ENCODE assay signal across 26 mouse cellular contexts in the genomic region with DNA sequence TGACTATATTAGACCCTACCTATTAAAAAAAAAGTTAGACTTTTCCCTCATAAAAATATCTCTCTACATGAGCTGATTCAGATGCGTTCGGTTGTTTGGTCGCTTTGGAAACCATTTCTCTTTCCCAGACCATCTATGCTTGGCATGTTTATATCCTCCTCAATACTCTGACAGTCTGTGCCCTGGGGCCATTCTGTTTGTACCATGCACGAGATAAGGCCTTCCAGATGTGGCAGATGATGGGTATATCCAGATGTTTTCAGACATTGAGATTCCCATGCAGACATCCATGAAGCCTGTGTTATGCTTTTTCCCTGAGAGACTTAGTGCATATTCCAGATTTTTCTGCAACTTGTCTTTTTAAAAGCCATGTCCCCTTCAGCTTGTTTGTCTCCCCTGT.
A peak's percentile ranks its signal among the peaks of the same experiment; 100 is the strongest.
DNase-seq lines count a peak whose midpoint lies in the region; ATAC-seq lines count a peak whose summit lies in the region.
"Had no signal": no experiment of that assay in that cellular context is flagged by ENCODE, and none has a peak within 500 bp of the region (broad histone marks: within the 10 kb centered on the region; RNA-seq: fewer than 3 reads in every experiment).

No protein-coding gene starts in this region.

- no peaks in the 10 kb centered on the region for H3K36me3 ChIP-seq in embryonic facial prominence, embryonic 14.5 days (ENCODE audit: control insufficient read depth, insufficient read depth, low read length)
- H3K36me3 ChIP-seq: embryonic facial prominence, embryonic 13.5 days; forebrain, embryonic 15.5 days; G1E had no signal

- no peak overlapping the region for H3K9ac ChIP-seq in embryonic facial prominence, embryonic 14.5 days (ENCODE audit: low read depth, low read length)
- H3K9ac ChIP-seq: embryonic facial prominence, embryonic 13.5 days; forebrain, embryonic 13.5 days; forebrain, embryonic 15.5 days; forebrain, postnatal 0 days had no signal

- no peaks in the 10 kb centered on the region for H3K4me1 ChIP-seq in embryonic facial prominence, embryonic 14.5 days (ENCODE audit: control insufficient read depth, insufficient read depth, low read length)
- H3K4me1 ChIP-seq: forebrain, embryonic 15.5 days had no signal

- ATAC-seq in embryonic facial prominence, embryonic 14.5 days (ENCODE audit: low read depth), result no peak
- ATAC-seq: activated CD4-positive, CD25-positive, alpha-beta regulatory T cell, adult 4 months; CD4-positive, CD25-positive, alpha-beta regulatory T cell, adult 4 months; forebrain, embryonic 13.5 days; forebrain, embryonic 15.5 days; forebrain, postnatal 0 days; Patski had no signal

- H3K4me3 ChIP-seq in embryonic facial prominence, embryonic 14.5 days (ENCODE audit: low read depth, low read length), result no peak overlapping the region
- H3K4me3 ChIP-seq: embryonic facial prominence, embryonic 13.5 days; forebrain, embryonic 13.5 days; forebrain, embryonic 15.5 days had no signal

- WGBS in embryonic facial prominence, embryonic 14.5 days, result 51% methylated on average over 4 of the region's 4 CpGs

- H3K27ac ChIP-seq in embryonic facial prominence, embryonic 14.5 days (replicated peaks; ENCODE audit: low read depth, low read length), result no peak overlapping the region
- H3K27ac ChIP-seq: embryonic facial prominence, embryonic 13.5 days; forebrain, embryonic 13.5 days; forebrain, embryonic 15.5 days had no signal

- H3K4me2 ChIP-seq in embryonic facial prominence, embryonic 14.5 days (ENCODE audit: low read depth, low read length), result no peak overlapping the region
- H3K4me2 ChIP-seq: embryonic facial prominence, embryonic 13.5 days; forebrain, embryonic 13.5 days; forebrain, embryonic 15.5 days had no signal

- peak; percentile 3 for DNase-seq in embryo, embryonic 10.5 days (ENCODE audit: low spot score)
- DNase-seq in embryo, embryonic 10 days (ENCODE audit: low spot score), result no peak
- DNase-seq in retina, postnatal 1 day, result peak; percentile 34
- no peak for DNase-seq in retina, embryonic 14.5 days (ENCODE audit: low spot score)
- peak; percentile 53 for DNase-seq in embryonic facial prominence, embryonic 14.5 days (ENCODE audit: low spot score)
- no peak for DNase-seq in urinary bladder, postnatal 10 days (ENCODE audit: low spot score)
- no peak for DNase-seq in left cerebral cortex, adult 8-10 months (ENCODE audit: low spot score in 2 of 2)
- DNase-seq: adrenal gland, adult 8-10 months; adrenal gland, postnatal 25 days; B cell, adult 2 months; cerebellum, adult 11 months; cerebellum, adult 18-20 months; cerebellum, adult 8-10 months; cerebellum, adult 9-11 months; cerebellum, postnatal 14 days; cerebellum, postnatal 36 days; embryo, embryonic 11 days; forebrain, postnatal 0 days had no signal

- H3K27me3 ChIP-seq in embryonic facial prominence, embryonic 14.5 days (replicated peaks; ENCODE audit: control insufficient read depth, insufficient read depth, low read length), result no peaks in the 10 kb centered on the region
- H3K27me3 ChIP-seq: CH12.LX; embryonic facial prominence, embryonic 13.5 days; forebrain, embryonic 13.5 days; forebrain, embryonic 15.5 days; Patski had no signal

- H3K9me3 ChIP-seq in embryonic facial prominence, embryonic 14.5 days (ENCODE audit: control insufficient read depth, low read length), result no peaks in the 10 kb centered on the region
- H3K9me3 ChIP-seq: embryonic facial prominence, embryonic 13.5 days; forebrain, embryonic 13.5 days; forebrain, embryonic 15.5 days had no signal

Comparison
In these comparisons a context has a peak if more than half of its experiments do, and no peak if none do; other contexts are left out.
1. DNase-seq: peak in embryo, embryonic 10.5 days (single experiment), retina, postnatal 1 day (single experiment) and embryonic facial prominence, embryonic 14.5 days (single experiment); none in embryo, embryonic 10 days (single experiment), retina, embryonic 14.5 days (single experiment), urinary bladder, postnatal 10 days (single experiment) and left cerebral cortex, adult 8-10 months (0 of 2).